Mouse (Mus musculus) G1E-ER4 (cell line): ENCODE results near the gene Rad9a. TPM values are rescaled to one million over a fixed set of nuclear protein-coding genes. Genes with fewer than 3 reads are reported as not detected.

ENCODE experiments used
- GATA1 ChIP-seq: IDR thresholded peaks from one replicate; pipeline ENCODE4 v1.8.0; 2012; ENCODE audit warnings: low read length, inconsistent platforms
- polyA plus RNA-seq: library from polyadenylated mRNA; stranded (reverse); fragments of >175 nt; gene quantifications from 2 replicates; pipeline ENCODE4 v1.2.3, GENCODE M21; 2012

The Rad9a gene
- polyA plus RNA-seq, 1 experiment = 28.7 TPM

- no peak for TF ChIP-seq GATA1
Observed at GRCm38 (mm10) chr19:4148491-4148806, 53.0 kb downstream of the Rad9a start, which contains the start of gene Coro1b. Coro1b (plus strand) TSS chr19:4148619.

- TF ChIP-seq GATA1 = no peak
Observed at GRCm38 (mm10) chr19:4147782-4148490, 53.5 kb downstream of the Rad9a start.

- TF ChIP-seq GATA1 = no peak
Observed at GRCm38 (mm10) chr19:4147022-4147405, 54.4 kb downstream of the Rad9a start.

- TF ChIP-seq GATA1 = no peak
Observed at GRCm38 (mm10) chr19:4146366-4147021, 55.0 kb downstream of the Rad9a start.

GRCm38 (mm10) chr19:4145936-4146335, 55.5 kb downstream of the Rad9a start:
- no peak for TF ChIP-seq GATA1

Other genes with a start within 250 kb of the Rad9a start
- gene Aldh3b3, start 243.0 kb downstream of the Rad9a start, polyA plus RNA-seq = not detected in 2 replicates
- gene Aldh3b2, start 229.3 kb downstream of the Rad9a start, polyA plus RNA-seq = not detected in 2 replicates
- gene Acy3, start 215.1 kb downstream of the Rad9a start, polyA plus RNA-seq = 5.4 and 7.1 TPM in 2 replicates
- gene Tbx10, start 208.9 kb downstream of the Rad9a start, polyA plus RNA-seq = not detected in 2 replicates
- 26.3 and 32.2 TPM in 2 replicates for gene Nudt8, start 201.1 kb downstream of the Rad9a start, polyA plus RNA-seq
- 3.8 and 5.3 TPM in 2 replicates for gene Gm49405, start 201.0 kb downstream of the Rad9a start, polyA plus RNA-seq
- 7.2 and 8.9 TPM in 2 replicates for gene Doc2g, start 198.3 kb downstream of the Rad9a start, polyA plus RNA-seq
- gene Ndufv1, start 188.9 kb downstream of the Rad9a start, polyA plus RNA-seq = 378 and 401 TPM in 2 replicates
- 40.1 and 105 TPM in 2 replicates for gene Gstp1, start 163.7 kb downstream of the Rad9a start, polyA plus RNA-seq
- gene Gstp2, start 155.6 kb downstream of the Rad9a start, polyA plus RNA-seq = not detected in 2 replicates
- gene Gstp3, start 142.1 kb downstream of the Rad9a start, polyA plus RNA-seq = 4.1 and 7.7 TPM in 2 replicates
- not detected in 2 replicates for gene Cabp2, start 120.1 kb downstream of the Rad9a start, polyA plus RNA-seq
- 70.4 and 72.4 TPM in 2 replicates for gene Cdk2ap2, start 104.5 kb downstream of the Rad9a start, polyA plus RNA-seq
- 36.1 and 36.7 TPM in 2 replicates for gene Pitpnm1, start 101.7 kb downstream of the Rad9a start, polyA plus RNA-seq
- 99.6 and 105 TPM in 2 replicates for gene Aip, start 75.8 kb downstream of the Rad9a start, polyA plus RNA-seq
- gene Gpr152, start 61.9 kb downstream of the Rad9a start, polyA plus RNA-seq = not detected in 2 replicates
- 0.06 TPM in 1 of 2 replicates, not detected in the other for gene Cabp4, start 57.6 kb downstream of the Rad9a start, polyA plus RNA-seq
- 187 and 368 TPM in 2 replicates for gene Coro1b, start 53.0 kb downstream of the Rad9a start, polyA plus RNA-seq
- 448 and 548 TPM in 2 replicates for gene Ptprcap, start 48.1 kb downstream of the Rad9a start, polyA plus RNA-seq
- 92.1 and 99.4 TPM in 2 replicates for gene Rps6kb2, start 38.3 kb downstream of the Rad9a start, polyA plus RNA-seq
- gene Carns1, start 26.2 kb downstream of the Rad9a start, polyA plus RNA-seq = 0.39 and 0.46 TPM in 2 replicates
- gene Tbc1d10c, start 10.4 kb downstream of the Rad9a start, polyA plus RNA-seq = 19.4 and 24.6 TPM in 2 replicates
- gene Ppp1ca, start 9.6 kb downstream of the Rad9a start, polyA plus RNA-seq = 609 and 669 TPM in 2 replicates
- gene Clcf1, start 12.6 kb upstream of the Rad9a start, polyA plus RNA-seq = not detected in 2 replicates
- gene AC109138.7, start 12.7 kb upstream of the Rad9a start, polyA plus RNA-seq = 30.0 TPM in 1 of 2 replicates, not detected in the other
- 21.8 and 24.7 TPM in 2 replicates for gene Pold4, start 30.2 kb upstream of the Rad9a start, polyA plus RNA-seq
- 0.25 and 0.39 TPM in 2 replicates for gene Ssh3, start 67.5 kb upstream of the Rad9a start, polyA plus RNA-seq
- 0.44 and 0.46 TPM in 2 replicates for gene Ankrd13d, start 81.5 kb upstream of the Rad9a start, polyA plus RNA-seq
- 231 and 290 TPM in 2 replicates for gene Grk2, start 104.6 kb upstream of the Rad9a start, polyA plus RNA-seq
- 51.6 and 57.8 TPM in 2 replicates for gene Kdm2a, start 196.6 kb upstream of the Rad9a start, polyA plus RNA-seq
- not detected in 2 replicates for gene Rhod, start 237.8 kb upstream of the Rad9a start, polyA plus RNA-seq